Mouse (Mus musculus) embryo, embryonic 10 days (tissue): Measurements from ENCODE around the gene Tbx5.

Experiments used
- DNase-seq: peaks from one replicate; pipeline ENCODE4 v3.0.0-alpha.2; 2015; ENCODE audit warnings: low spot score

Tbx5 gene

DNA sequence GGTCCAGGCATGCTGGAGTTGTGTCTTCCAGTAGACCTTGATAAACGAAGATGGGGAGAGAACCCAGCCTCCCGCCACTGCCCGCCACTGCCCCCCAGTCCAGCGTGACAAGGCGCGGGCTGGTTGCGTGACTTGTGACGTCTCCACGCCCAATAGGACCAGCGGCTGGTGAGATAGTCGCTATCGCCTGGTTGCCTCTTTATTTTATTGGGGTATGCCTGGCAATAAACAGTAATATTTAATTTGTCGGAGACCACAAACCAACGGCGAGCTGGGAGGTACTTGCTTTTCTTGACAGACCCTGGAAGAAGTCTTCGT, at the start of gene Tbx5:
Gene Tbx5, plus strand, starts transcription at position 190 of the 318 bp plus-strand sequence.
- no peak for DNase-seq

DNA sequence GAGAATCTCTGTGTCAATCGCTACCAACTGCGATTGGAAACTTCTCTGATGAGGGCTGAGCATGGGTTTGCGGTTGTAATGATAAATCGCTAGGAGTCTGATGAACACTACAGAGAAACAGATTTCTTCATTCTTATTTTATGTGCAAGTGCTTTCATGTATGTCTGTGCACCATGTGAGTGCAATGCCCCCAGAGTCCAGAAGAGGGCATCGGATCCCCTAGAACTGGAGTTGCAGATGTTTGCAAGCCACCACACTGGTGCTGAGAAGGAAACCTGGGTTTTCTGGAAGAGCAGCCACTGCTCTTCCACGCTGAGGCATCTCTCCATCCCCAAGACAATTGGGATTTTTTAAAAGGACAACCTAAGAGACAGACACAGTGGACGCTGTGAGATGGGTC, 46.5 kb upstream of the Tbx5 start:
- DNase-seq, result no peak

DNA sequence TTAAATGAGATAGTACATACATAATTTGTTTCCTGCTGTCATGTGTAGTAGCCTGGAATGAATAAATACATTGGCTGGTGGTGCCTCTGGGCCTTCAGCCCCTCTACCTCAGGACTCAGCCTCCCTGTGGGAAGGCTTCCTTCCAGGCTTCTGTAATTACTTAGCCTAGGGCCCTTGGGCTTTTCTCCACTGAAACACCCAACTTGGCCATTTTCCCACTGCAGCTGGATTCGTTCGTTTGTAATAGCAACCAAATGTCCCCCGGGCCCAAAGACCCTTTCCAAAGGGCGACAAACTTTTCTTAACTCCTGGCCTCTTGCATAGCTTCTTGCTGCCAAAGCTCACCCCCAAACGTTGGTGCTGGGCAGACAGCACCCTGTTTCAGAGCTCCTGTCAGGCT, 40.8 kb upstream of the Tbx5 start:
- no peak for DNase-seq

DNA sequence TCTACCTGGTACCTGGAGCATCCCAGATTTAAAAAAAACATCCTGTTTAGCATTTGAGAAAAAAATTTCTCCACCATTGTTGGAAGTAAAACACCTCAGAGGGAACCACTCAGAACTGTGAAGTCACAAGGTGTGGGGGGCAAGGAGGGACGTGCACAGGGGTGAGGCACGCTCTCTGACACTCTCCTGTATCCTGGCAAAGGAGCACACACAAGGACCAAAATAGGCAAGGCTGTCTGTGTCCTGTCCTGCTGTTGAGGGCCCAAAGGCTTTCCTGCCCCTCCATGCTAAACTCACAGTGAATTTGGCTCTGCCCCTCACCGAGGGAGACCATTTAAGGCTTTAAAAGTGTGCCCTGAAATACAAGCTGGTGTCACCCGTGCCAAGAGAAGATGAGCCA, 38.5 kb upstream of the Tbx5 start:
- DNase-seq, result no peak

DNA sequence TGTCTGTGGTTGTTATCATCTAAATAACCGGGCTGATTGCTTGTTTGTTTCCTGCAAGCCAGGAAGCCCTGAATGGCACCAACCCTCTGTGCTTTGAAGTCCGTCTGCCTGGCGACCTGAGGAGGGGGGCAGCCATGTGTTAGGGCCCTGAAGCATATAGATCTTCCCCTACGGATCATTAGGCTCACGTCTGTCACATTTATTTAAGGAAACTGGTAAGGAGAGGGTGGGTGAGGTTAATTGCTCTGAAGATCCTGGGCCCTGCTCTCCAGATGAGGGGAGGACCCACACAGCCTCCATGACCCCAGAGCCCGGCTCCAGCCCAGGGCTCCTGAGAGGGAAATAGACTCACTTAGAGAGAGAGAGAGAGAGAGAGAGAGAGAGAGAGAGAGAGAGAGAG, 37.1 kb upstream of the Tbx5 start:
- DNase-seq, result no peak

GRCm38 (mm10) chr5:119795777-119796176, 36.7 kb upstream of the Tbx5 start:
- no peak for DNase-seq

DNA sequence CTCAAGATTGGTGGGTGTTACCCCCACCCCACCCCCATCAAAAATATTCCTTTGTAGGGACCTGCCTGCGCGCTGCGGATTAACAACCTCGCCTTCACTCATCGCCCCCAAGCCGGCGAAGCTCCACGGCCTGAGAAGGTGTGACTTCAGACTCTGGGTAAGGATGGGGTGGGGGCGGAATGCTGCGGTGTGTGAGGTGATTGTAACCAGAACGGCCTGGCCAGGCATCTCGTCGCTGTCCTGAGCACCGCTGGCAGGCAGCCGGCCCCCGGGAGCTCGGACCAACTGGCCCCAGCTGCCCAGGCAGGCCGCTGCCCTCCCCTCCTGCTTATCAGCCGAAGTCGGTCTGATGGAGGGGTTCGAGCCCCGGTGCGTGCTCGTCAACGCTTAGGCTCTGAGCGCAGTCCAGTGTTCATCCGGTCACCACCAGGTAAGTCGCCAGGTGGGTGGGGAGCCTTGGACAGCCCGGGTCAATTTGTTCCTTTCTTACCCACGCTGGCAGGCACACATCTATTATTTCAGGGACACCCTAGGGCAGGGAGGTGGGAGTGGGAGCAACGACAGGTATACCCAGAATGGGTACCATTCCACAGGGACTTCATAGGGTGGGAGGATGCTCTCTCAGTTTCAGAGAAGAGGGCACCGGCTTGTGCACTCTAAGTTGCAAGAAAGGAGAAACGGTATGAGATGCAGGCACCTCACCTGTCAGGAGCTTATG, 35.9 kb upstream of the Tbx5 start:
- DNase-seq, result peak; percentile 39

- no peak for DNase-seq
Measured at GRCm38 (mm10) chr5:119797580-119798150, 34.8 kb upstream of the Tbx5 start.

DNA sequence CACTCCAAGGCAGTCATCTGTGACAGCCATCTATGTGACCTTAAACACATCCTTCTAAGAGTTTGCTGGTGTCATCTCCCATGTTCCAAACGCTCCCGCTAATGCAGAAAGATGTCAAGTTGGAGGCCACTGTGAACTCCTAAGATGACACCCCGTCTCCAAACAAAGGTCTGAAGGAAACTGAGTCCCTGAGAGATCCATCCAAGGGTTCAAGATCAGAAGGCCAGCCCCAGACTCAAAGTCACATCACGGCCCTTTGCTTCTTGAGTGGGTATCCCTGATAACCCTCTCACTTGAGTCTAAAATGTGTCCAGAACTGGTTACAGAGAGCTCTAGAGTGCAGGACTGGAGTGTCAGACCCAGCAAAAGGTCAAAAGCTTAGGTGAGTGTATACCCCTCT, 34.2 kb upstream of the Tbx5 start:
- no peak for DNase-seq

- no peak for DNase-seq
Measured at GRCm38 (mm10) chr5:119798713-119799418, 33.6 kb upstream of the Tbx5 start.

- no peak for DNase-seq
Measured at GRCm38 (mm10) chr5:119799419-119800242, 32.8 kb upstream of the Tbx5 start.

DNA sequence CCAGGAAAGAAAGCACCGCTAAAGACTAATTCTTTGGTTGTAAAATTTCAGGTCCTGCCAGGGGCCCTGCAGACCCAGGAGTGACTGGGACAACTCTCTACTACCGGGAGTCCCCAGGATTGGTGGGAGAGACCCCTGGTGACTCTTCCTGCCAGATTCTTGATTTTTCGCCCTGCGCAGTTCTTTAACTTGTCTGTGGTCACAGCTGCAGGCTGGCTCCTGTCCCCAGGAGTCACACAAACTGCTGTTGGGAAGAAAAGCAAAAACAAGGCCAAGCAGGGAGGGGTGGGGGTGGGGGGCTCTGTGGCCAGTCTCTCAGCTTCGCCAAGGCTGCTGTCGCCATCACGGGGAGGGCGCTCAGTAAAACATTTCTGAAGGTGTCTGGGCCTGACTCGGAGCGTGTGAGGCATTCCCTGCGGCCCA, 32.2 kb upstream of the Tbx5 start:
- DNase-seq, result no peak

GRCm38 (mm10) chr5:119802617-119803410, 29.7 kb upstream of the Tbx5 start:
- no peak for DNase-seq

- DNase-seq, result peak; percentile 60
Measured at GRCm38 (mm10) chr5:119803411-119804251, 28.8 kb upstream of the Tbx5 start.

DNA sequence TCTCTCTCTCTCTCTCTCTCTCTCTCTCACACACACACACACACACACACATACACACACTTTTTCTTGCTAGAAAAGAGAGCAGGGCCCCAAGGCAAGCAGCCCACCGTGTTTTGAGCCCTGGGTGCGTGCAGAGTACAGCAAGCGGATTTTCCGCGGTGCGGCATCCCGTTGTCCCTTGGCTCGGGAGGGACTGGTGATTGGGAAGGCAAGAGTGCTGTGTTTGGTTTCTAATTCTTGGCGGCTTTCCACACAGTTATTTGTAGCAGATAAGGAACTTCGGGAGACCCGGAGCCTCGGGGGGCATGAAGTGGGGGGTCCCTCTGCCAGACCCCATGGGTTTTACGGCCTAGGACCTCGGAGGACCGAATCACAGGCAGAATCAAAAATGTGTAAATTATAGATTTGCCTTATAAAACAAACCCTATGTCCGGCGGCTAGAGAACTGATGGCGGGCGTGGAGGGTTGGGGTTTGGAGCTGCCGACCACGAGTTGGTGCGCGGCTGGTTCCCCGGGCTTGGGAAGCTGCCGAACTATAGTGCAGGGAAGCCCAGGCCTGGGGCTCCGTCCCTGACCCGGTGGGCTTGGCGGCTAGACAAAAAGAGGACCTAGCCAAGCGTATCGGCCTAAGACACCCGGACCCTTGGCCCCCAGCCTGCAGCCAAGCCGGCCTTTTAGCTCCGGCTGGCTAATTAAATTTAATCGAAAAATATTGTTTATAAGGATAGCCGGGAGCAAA, 28.0 kb upstream of the Tbx5 start:
- DNase-seq, result peak; percentile 34

DNA sequence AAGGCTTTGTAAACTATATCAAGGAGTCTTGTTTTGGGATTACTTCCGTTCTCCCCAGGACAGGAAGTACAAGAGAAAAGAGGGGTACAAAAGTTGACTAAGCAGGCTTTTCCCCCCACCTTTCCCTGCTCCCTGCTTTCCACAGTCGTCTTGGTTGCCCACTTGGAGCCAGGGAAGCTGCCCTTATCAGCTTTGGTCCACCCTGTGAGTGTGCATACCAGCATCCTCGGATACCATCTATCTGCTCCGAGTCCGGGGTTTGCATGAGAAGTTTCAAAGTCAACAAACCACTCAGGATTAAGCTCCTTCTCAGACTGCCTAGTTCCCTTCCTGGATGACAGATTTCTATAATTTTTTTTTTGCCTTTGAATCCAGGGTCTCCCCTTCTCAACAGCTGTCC, 26.8 kb upstream of the Tbx5 start:
- no peak for DNase-seq

DNA sequence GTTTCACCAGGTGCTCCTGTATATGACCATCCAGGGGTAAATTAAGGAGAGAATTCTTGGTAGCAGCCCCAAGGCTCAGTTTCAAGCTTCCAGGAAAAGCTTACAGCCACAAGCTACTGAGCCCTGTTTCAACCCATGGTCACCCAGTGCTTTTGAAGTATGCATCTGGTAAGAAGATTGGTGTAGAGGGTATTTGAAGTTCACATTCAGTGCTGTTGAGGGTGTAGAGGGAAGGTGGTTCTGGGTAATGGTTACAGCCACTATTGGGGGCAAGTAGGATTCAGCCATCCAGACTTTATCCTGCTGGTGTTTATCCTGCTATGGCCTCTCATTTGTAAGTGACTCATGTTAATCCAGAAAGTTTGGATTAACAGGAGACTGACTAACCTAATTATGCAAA, 26.0 kb upstream of the Tbx5 start:
- no peak for DNase-seq

GRCm38 (mm10) chr5:119807481-119808183, 24.8 kb upstream of the Tbx5 start:
- no peak for DNase-seq

DNA sequence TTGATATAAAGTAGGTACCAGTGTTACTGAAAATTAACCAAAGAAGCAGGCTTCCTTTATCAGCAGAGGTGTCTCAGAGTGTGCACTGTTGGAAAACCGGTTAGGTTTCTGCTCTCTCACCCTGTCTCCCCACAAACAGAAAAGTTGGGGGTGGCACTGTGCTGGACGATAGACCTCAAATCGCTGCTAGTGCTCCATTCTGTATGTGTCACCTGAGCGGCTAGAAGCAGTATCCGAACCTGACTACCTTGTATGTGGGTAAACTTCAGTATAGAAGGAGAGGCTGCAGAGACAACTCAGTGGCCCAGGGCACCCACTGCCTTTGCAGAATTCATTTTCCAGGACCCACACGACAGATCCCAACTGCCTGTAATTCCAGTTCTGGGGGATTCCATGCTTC, 23.8 kb upstream of the Tbx5 start:
- no peak for DNase-seq
